Mouse (Mus musculus): Measurements from ENCODE around the gene Commd8.
"Not testable (repeated sequence)": the region's sequence is repeated elsewhere in the genome, so short reads cannot be mapped to it uniquely, and the experiment has no call there.

The Commd8 gene

GRCm38 (mm10) chr5:72168285-72168621 is 264 bp upstream of the Commd8 start:
- no peak for DNase-seq (ENCODE audit: low spot score)

DNA sequence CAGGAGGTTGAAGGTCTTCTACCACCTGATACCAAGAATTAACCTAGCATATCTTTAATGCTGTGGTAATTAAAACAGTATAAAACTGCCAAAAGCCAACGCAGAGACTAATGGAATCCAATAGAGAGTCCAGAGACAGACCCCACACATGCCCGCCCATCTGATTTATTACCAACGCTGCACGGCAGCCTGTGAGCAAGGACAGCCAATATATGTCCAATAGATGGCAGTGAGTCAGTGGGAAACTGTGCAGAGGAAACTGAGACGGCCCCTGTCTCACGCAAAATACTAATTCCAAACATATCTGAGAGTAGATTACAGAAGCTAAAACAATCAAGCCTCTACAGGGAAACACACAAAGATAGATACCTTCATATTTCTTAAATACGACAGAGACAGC is 3.6 kb downstream of the Commd8 start:
- no peak for DNase-seq (ENCODE audit: low spot score)

GRCm38 (mm10) chr5:72162855-72163254 is 5.1 kb downstream of the Commd8 start:
- no peak for DNase-seq (ENCODE audit: low spot score)

DNA sequence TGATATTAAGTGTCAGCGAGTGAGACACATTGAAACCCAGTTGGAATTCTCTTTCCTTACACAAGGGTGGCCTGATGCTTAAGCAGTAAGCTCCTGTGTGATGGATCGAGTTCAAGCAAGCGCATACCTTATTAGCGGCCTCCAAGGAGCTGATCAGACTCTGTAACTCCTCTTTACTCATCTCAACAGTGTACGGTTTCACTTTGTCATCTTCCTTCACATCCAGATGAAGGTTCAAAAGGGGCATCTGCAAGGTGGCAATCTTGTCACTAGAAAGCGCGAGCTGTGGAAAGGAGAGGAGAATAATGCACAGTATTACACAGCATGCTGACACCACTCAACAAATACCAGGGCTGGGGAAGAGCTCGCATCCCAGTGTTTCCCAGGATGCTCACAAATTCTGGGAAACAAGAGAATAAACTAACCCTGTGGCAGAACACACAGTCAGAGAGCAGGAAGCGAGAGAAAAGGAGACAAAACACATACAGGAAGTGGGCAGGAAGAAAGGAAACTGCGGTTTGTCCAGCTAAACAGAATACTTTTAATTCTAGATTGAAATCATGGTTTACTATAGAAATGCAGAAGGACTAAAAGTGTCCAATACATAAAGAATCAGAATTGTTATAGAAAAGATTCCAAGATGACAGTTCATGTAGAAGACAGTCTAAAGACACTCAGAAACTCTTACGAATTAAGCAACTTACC is 7.1 kb downstream of the Commd8 start:
- DNase-seq (ENCODE audit: low spot score): no peak

DNA sequence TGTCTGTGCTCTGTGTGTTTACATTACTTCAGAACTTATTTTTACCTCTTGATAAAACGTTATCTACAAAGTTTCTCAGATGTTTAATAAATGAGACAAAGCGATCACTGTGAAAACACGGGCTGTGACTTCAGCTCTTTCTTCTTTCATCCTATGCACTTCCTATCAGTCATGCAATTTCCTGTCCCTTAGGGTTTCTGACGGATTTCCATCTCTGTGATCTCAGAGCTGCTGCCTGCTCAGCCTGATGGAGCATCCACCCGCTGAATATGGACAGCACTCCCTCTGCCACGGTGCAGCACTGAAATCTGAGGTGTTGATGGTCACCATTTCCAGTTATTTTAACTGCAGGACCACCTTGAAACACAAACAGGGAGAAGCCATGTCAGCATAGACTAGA is 8.5 kb downstream of the Commd8 start:
- no peak for DNase-seq (ENCODE audit: low spot score)

GRCm38 (mm10) chr5:72158667-72159066 is 9.3 kb downstream of the Commd8 start:
- no peak for DNase-seq (ENCODE audit: low spot score)

- DNase-seq (ENCODE audit: low spot score): no peak
Observed at GRCm38 (mm10) chr5:72156598-72156997, 11.4 kb downstream of the Commd8 start.

- DNase-seq (ENCODE audit: low spot score): not testable (repeated sequence)
Observed at GRCm38 (mm10) chr5:72155686-72156085, 12.3 kb downstream of the Commd8 start.

DNA sequence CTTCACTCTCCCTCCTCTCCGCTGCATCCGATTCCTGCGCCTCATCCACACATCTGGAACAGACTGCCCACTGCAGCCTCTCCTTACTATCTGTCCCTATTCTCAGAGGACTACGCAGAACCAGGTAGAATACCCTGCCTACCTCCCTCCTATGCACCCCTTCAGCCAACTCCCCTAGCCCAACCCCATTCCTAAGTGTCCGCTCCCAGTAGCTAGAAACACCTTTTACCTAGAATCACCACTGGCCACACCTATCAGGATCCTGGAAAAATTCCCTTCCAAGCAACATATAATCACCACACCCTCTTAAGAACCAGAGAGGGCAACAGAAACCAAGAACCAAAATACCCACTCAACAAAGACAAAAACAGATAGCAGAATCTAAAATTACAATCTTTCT is 17.1 kb downstream of the Commd8 start:
- DNase-seq (ENCODE audit: low spot score): no peak

- no peak for DNase-seq (ENCODE audit: low spot score)
Observed at GRCm38 (mm10) chr5:72148679-72149078, 19.3 kb downstream of the Commd8 start.

- DNase-seq (ENCODE audit: low spot score): no peak
Observed at GRCm38 (mm10) chr5:72139619-72140018, 28.4 kb downstream of the Commd8 start.

GRCm38 (mm10) chr5:72138256-72138655 is 29.7 kb downstream of the Commd8 start:
- no peak for DNase-seq (ENCODE audit: low spot score)

- no peak for DNase-seq (ENCODE audit: low spot score)
Observed at GRCm38 (mm10) chr5:72133906-72134305, 34.1 kb downstream of the Commd8 start.

GRCm38 (mm10) chr5:72126681-72127080 is 41.3 kb downstream of the Commd8 start:
- no peak for DNase-seq (ENCODE audit: low spot score)

- no peak for DNase-seq (ENCODE audit: low spot score)
Observed at GRCm38 (mm10) chr5:72122414-72123037, 45.5 kb downstream of the Commd8 start.
